Mouse (Mus musculus) midbrain, embryonic 11.5 days (tissue): Measurements from ENCODE around the gene Cyb5d1. TPM values are rescaled to one million over a fixed set of nuclear protein-coding genes. Genes with fewer than 3 reads are reported as not detected.
"Not testable (repeated sequence)": the region's sequence is repeated elsewhere in the genome, so short reads cannot be mapped to it uniquely, and the experiment has no call there.

Source experiments
- ATAC-seq: fragments of 200-750 bp; cut with Nextera tagmentation; 2 replicates; pipeline ENCODE4 v1.8.0; 2017; ENCODE audit warnings: moderate TSS enrichment, moderate library complexity; ENCODE audit not compliant: low FRiP score
- DNase-seq: peaks from one replicate; pipeline ENCODE4 v3.0.0; 2015; ENCODE audit warnings: low spot score; ENCODE audit errors: missing footprints
- H3K27ac ChIP-seq: fragments of 300-500 bp; sonication (generic); 2 replicates; pipeline ENCODE4 v1.5.1; 2014; ENCODE audit warnings: low read depth, low read length
- H3K27me3 ChIP-seq: fragments of 300-500 bp; sonication (generic); 2 replicates; pipeline ENCODE4 v1.6.1; 2014; ENCODE audit warnings: mild to moderate bottlenecking, low read length, moderate library complexity, mixed read lengths; ENCODE audit not compliant: control insufficient read depth, insufficient read depth
- H3K36me3 ChIP-seq: fragments of 300-500 bp; sonication (generic); 2 replicates; pipeline ENCODE4 v1.6.1; 2014; ENCODE audit warnings: mild to moderate bottlenecking, low read length, moderate library complexity, mixed read lengths; ENCODE audit not compliant: control insufficient read depth, insufficient read depth
- H3K4me1 ChIP-seq: fragments of 300-500 bp; sonication (generic); 2 replicates; pipeline ENCODE4 v1.6.1; 2014; ENCODE audit warnings: low read length; ENCODE audit not compliant: control insufficient read depth, insufficient read depth
- H3K4me2 ChIP-seq: fragments of 300-500 bp; sonication (generic); 2 replicates; pipeline ENCODE4 v1.6.1; 2014; ENCODE audit warnings: mild to moderate bottlenecking, moderate library complexity
- H3K4me3 ChIP-seq: fragments of 300-500 bp; sonication (generic); 2 replicates; pipeline ENCODE4 v1.5.1; 2014; ENCODE audit warnings: low read depth, low read length
- H3K9ac ChIP-seq: fragments of 300-500 bp; sonication (generic); 2 replicates; pipeline ENCODE4 v1.6.1; 2014; ENCODE audit warnings: low read length
- H3K9me3 ChIP-seq: fragments of 300-500 bp; sonication (generic); 2 replicates; pipeline ENCODE4 v1.6.1; 2016; ENCODE audit warnings: low read length; ENCODE audit not compliant: control insufficient read depth
- WGBS: fragments of 180-500 bp; shearing (Covaris S2); extraction: QIAGEN DNeasy Blood & Tissue Kit; methylation state at CpG from one replicate; pipeline ENCODE4 v1.1.7; 2014; 5-methylcytosine and 5-hydroxymethylcytosine counted together
- polyA plus RNA-seq: library from polyadenylated mRNA; unstranded; fragments of >200 nt; fragmentation: Nextera tagmentation; extraction: Ambion mirVana; gene quantifications from 2 replicates; pipeline ENCODE4 v1.2.1, GENCODE M21; 2014

Cyb5d1 gene
- polyA plus RNA-seq, 1 experiment from 2014 or later = 50.5 TPM

DNA sequence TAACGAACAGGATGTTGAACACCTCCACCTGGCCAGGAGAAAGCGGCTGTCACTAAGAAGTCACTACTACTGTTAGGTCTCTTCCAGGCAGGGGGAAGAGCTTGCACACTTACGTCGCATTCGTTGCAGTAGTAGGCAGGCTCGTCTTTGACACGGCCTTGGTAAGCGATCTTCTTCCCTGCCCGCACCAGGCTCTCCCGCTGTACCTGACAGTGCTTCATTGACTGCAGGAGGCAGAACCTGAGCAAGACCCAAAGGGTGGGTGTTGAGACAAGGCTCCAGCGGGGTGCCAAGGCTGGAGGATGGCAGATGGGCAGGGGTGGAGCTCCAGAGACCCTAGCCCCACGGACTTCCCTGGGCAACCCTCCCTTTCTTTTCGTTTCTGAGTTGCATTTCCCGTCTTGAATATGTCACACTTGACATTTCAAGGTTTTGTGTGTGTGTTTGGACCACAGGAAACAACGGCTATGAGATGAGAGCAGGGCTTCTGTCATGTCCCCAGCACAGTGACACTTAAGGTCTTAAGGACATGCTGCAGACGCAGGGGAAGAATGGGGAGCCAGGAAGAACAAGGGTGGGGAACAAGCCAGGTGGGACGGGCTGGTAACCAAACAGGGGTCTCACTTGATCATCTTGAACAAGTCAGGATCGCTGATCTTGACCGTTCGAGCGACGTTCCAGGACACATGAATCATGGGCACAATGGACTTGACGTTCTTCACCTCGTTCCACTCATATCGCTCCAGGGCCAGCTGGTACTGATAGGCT, 4.8 kb upstream of the Cyb5d1 start:
- DNase-seq = peak; percentile 92
- no peak for ATAC-seq
- peak overlapping the region; percentile 42 for H3K9ac ChIP-seq
- no peak overlapping the region for H3K4me3 ChIP-seq
- peak overlapping the region; percentile 24; the same call in 1 of the 2 replicates for H3K4me2 ChIP-seq
- no peak overlapping the region for H3K27ac ChIP-seq
- peaks cover 39% of the 10 kb centered on the region for H3K36me3 ChIP-seq
- peaks cover 13% of the 10 kb centered on the region for H3K27me3 ChIP-seq
- WGBS = 74% methylated on average over 25 of the region's 25 CpGs
- no peaks in the 10 kb centered on the region for H3K9me3 ChIP-seq
- peaks cover 39% of the 10 kb centered on the region for H3K4me1 ChIP-seq

DNA sequence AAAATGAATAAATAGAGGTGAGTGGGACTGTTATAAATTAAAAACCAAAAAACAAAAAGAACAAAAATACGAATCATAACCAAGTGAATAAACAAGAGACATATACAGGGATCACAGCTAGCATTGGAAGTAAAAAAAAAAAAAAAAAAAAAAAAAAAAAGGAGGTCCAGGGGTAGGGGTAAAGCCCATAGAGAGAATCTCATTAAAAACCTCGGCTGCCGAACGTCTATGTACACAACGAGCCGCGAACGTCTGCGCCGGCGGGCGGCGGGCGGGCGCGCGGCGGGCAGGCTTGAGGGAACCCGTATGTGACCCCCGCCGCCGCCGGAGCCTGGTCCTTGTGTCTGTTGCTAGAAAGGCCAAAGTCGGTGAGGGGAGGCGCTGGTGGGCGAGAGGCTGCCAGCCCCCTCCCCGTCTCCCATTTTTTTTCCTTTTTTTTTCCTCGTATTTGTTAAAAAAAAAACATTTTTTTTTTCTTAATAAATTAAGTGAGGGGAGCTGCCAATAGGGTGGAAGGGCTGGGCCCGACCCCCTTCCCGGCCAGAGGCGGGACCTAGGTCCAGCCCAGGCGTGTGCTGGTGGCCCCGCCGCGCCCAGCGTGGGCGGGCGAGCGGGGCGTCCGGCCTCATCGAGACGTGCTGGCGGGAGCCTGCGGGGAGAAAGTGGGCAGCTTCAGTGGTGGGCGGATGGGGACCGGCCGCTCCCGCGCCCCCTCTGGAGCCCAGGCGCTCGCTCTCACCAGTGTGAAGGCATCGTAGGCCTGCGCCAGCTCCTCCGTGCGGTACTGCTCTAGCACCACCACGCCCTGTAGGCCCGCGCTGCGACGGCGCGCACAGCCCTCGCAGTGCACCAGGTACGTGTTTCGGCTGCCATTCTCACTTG, 4.0 kb upstream of the Cyb5d1 start:
- H3K9me3 ChIP-seq = no peaks in the 10 kb centered on the region
- H3K4me3 ChIP-seq = no peak overlapping the region; the same call in 1 of the 2 replicates
- H3K4me2 ChIP-seq = peak overlapping the region; percentile 24; the same call in 1 of the 2 replicates
- peak overlapping the region; percentile 42 for H3K9ac ChIP-seq
- peaks cover 13% of the 10 kb centered on the region for H3K27me3 ChIP-seq
- no peak for ATAC-seq
- H3K36me3 ChIP-seq = peaks cover 32% of the 10 kb centered on the region
- WGBS = 8% methylated on average over 66 of the region's 66 CpGs
- H3K27ac ChIP-seq = no peak overlapping the region
- DNase-seq = peak; percentile 96
- H3K4me1 ChIP-seq = peaks cover 39% of the 10 kb centered on the region

DNA sequence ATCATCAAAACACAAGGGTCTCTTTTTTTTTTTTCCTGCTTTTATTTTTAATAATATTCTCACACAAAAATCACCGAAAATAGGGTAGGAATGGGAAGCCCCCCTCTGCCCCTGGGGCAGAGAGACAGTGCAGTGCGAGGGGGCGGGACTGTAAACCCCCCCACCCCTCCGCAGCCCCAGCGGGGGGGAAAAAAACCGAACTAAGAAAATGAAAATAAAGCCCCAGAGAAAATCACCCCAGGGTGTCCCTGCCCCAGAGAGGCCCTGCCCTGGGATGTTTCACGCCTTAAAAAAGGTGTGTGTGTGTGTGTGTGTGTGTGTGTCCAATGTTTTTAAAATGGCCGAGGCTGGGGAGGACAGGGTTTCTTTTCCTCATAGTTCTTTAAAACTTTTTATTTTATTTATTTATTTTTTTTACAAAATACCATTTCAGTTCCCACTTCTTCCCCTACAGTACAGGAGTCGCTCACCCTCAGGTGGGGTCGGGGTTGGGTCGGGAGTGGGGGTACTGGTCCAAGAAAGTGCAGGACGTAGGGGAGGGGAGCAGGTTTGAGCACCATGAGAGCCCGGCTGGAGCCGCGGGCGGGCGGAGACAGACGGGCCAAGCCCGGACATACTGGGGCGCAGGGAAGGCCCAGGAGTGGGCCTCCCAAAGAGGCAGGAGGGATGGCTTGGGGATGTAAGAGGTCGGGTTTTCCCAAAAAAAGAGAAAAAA, 3.2 kb upstream of the Cyb5d1 start:
- H3K27ac ChIP-seq = no peak overlapping the region
- DNase-seq (peak; percentile 90), ATAC-seq (no peak)
- peak overlapping the region; percentile 82; the same call in 1 of the 2 replicates for H3K4me2 ChIP-seq
- peaks cover 26% of the 10 kb centered on the region for H3K36me3 ChIP-seq
- WGBS = 8% methylated on average over 21 of the region's 21 CpGs
- H3K4me3 ChIP-seq = peak overlapping the region; percentile 24; the same call in 1 of the 2 replicates
- no peaks in the 10 kb centered on the region for H3K9me3 ChIP-seq
- peak overlapping the region; percentile 51 for H3K9ac ChIP-seq
- H3K27me3 ChIP-seq = peaks cover 13% of the 10 kb centered on the region
- H3K4me1 ChIP-seq = peaks cover 43% of the 10 kb centered on the region

DNA sequence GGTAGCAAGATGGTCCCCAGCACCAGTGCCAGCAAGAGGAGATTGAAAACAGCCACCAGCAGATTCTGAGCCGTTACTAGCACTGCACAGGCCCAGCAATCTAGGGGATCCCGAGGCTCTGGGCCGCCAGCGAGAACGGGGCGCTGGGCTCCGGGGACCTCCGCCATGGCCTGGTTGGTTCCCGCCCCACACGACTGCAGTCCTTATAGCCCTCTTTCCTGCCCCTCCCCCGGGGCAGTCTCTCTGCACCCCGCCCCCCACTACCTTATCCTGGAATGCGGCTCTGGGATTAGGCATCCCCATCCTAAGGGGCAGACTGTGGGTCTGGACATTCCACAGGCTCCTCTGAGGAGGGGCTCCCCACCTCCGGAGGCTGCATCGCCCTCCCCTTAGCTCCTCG, 2.6 kb upstream of the Cyb5d1 start, which contains the start of gene Tmem88:
Gene Tmem88, minus strand, starts transcription at position 176 of the 400 bp plus-strand sequence.
- Histone ChIP-seq H3K9me3 (no peaks in the 10 kb centered on the region), H3K4me3 (peak within 1 kb of the TSS; percentile 24), H3K9ac (peak within 1 kb of the TSS; percentile 51), H3K27me3 (peaks cover 13% of the 10 kb centered on the region), H3K4me1 (peaks cover 43% of the 10 kb centered on the region), H3K27ac (no peak within 1 kb of the TSS), H3K36me3 (peaks cover 23% of the 10 kb centered on the region), H3K4me2 (peak within 1 kb of the TSS; percentile 82)
- no peak for ATAC-seq
- 1% methylated on average over 15 of the region's 16 CpGs for WGBS
- DNase-seq = peak; percentile 92

DNA sequence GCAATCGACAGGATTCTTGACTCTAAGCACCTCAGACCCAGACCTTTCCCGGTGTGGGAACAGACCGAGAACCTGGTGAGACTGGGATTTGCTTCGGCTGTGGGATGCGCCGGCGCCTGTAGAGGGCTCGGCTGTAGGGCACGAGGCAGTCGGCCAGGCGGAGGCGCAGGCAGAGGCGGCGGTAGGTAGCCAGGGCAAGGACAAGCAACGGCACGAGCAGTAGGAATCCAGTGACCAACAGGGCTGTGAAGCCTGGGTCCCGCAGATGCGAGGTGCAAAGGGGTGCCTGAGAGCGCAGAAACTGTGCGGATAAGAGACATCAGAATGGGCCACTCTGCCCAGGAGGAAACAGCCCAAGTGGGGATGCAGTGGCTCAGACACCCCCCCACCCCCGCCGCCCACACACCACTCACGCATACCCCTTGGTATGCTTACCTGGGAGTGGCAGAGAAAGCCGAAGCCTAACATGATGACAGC, 2.2 kb upstream of the Cyb5d1 start:
- no peak for ATAC-seq
- peak; percentile 95 for DNase-seq
- Histone ChIP-seq H3K27ac (no peak overlapping the region), H3K4me3 (peak overlapping the region; percentile 24), H3K9ac (peak overlapping the region; percentile 51), H3K27me3 (peaks cover 13% of the 10 kb centered on the region), H3K36me3 (peaks cover 23% of the 10 kb centered on the region), H3K4me2 (peak overlapping the region; percentile 82), H3K9me3 (no peaks in the 10 kb centered on the region), H3K4me1 (peaks cover 43% of the 10 kb centered on the region)
- 2% methylated on average over 24 of the region's 24 CpGs for WGBS

DNA sequence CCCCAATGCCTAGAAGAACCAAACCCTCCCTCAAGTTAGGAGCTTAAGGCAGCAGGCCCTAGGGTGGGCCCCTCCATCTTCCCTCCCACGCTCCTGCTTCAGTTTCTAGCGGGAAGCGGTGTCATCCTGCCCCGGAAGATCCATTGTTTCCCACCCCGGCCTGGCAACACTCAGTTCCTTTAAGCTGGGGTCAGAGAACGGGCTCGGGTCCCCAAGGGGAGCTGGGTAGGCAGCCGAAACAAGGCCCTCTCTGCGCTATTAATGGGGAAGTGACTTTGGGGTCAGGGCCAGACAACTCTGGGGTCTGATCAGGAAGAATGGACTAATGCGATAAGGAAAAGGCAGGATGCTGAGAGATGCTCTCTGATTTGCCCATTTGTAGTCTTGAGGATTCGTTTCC, 1.3 kb upstream of the Cyb5d1 start:
- DNase-seq (peak; percentile 92), ATAC-seq (no peak)
- peak overlapping the region; percentile 75 for H3K9ac ChIP-seq
- WGBS = 23% methylated on average over 11 of the region's 11 CpGs
- peak overlapping the region; percentile 82 for H3K4me2 ChIP-seq
- H3K36me3 ChIP-seq = peaks cover 21% of the 10 kb centered on the region
- no peaks in the 10 kb centered on the region for H3K9me3 ChIP-seq
- H3K27ac ChIP-seq = no peak overlapping the region
- H3K4me1 ChIP-seq = peaks cover 43% of the 10 kb centered on the region
- peak overlapping the region; percentile 51 for H3K4me3 ChIP-seq
- peaks cover 13% of the 10 kb centered on the region for H3K27me3 ChIP-seq

DNA sequence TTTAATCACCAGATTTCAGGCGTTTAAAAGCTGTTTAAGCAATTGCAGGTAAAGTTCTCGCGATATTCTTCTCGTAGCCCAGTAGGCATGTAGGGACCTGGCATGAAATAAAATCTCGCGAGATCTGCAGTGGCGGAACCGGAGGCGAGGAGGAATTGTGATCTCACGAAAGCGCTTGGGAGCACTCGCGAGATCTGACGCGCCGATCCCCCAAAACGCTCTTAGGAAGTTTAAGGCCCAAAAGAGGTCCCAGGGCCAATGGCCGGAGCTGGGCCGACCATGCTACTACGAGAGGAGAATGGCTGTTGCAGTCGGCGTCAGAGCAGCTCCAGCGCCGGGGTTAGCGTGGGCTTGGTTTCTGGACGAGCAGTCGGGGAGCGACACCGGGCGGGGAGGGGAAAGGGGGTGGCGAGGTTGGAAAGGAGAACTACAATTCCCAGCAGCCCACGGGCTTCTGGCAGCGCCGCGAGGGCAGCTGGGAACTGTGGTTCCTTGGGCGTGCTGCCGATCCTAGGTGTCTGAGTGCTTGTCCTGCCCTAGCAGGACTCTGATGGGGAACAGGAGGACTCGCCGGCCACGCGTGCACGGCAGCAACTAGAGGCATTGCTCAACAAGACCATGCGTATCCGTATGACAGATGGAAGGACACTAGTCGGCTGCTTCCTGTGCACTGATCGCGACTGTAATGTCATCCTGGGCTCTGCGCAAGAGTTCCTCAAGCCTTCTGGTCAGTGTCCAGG, 373 bp upstream of the Cyb5d1 start:
- DNase-seq = peak; percentile 100
- peak overlapping the region; percentile 82 for H3K4me2 ChIP-seq
- peak overlapping the region; percentile 51 for H3K4me3 ChIP-seq
- peak overlapping the region; percentile 85 for H3K27ac ChIP-seq
- 1% methylated on average over 42 of the region's 48 CpGs for WGBS
- H3K9ac ChIP-seq = peak overlapping the region; percentile 75
- H3K27me3 ChIP-seq = peaks cover 12% of the 10 kb centered on the region
- peaks cover 43% of the 10 kb centered on the region for H3K4me1 ChIP-seq
- H3K36me3 ChIP-seq = peaks cover 13% of the 10 kb centered on the region
- ATAC-seq = peak; percentile 87
- H3K9me3 ChIP-seq = no peaks in the 10 kb centered on the region

DNA sequence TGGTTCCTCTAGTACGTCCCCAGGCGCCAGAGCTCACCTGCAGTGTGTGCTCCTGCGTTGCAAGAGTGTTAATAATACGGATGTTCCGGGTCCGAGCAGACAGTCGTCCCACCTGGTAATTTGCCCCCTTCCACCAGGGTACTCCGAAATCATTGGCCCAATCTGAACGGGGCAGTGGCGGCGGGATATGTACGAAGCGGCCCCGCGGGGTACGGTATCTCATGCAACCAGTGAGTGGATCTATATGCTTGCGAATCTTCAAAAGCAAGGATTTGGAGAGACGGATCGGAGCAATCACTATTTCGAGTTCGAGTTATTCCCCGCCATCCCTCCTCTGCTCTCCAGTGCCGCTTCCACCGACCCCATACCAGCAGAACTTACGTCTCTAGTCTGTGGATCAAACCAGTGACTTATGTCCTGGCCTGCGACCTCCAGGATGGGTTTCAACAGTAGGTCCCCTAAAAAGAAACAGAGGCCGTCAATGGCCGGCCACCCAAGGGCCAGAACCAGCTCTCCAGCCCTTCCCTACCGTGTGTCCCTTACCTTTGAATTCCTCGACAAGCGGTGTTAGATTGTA, 752 bp downstream of the Cyb5d1 start:
- H3K27me3 ChIP-seq, H3K27ac ChIP-seq, H3K9me3 ChIP-seq, ATAC-seq, H3K36me3 ChIP-seq: not testable (repeated sequence)
- DNase-seq = peak; percentile 92
- H3K4me1 ChIP-seq = peaks cover 36% of the 10 kb centered on the region
- H3K4me3 ChIP-seq = peak overlapping the region; percentile 51
- 2% methylated on average over 31 of the region's 31 CpGs for WGBS
- peak overlapping the region; percentile 57 for H3K4me2 ChIP-seq
- peak overlapping the region; percentile 75 for H3K9ac ChIP-seq
